Mouse (Mus musculus) lung, postnatal 0 days (tissue): ENCODE measurements at regions not wholly inside any gene's neighbourhood (a gene's known extent, or its start where the extent isn't known, plus 50 kb on each side); places are given as distances from the start of the nearest gene placed in this dataset.

Experiments
- ATAC-seq: fragments of 200-750 bp; cut with Nextera tagmentation; 2 replicates; pipeline ENCODE4 v1.8.0; 2017; ENCODE audit warnings: moderate library complexity
- DNase-seq: peaks from one replicate; pipeline ENCODE4 v3.0.0-alpha.2; 2016; ENCODE audit warnings: low spot score
- H3K27ac ChIP-seq: fragments of 300-500 bp; sonication (generic); 2 replicates; pipeline ENCODE4 v1.5.1; 2014; ENCODE audit warnings: antibody characterized with exemption, mild to moderate bottlenecking, low read length, mixed read lengths
- H3K27me3 ChIP-seq: fragments of 300-500 bp; sonication (generic); replicated peaks from 2 replicates; pipeline ENCODE4 v1.6.1; 2014; ENCODE audit warnings: low read length, mixed read lengths; ENCODE audit not compliant: insufficient read depth
- H3K36me3 ChIP-seq: fragments of 300-500 bp; sonication (generic); 2 replicates; pipeline ENCODE4 v1.6.1; 2014; ENCODE audit warnings: low read length, mixed read lengths; ENCODE audit not compliant: insufficient read depth
- H3K4me1 ChIP-seq: fragments of 300-500 bp; sonication (generic); 2 replicates; pipeline ENCODE4 v1.6.1; 2014; ENCODE audit warnings: antibody characterized with exemption, low read depth, low read length, mixed read lengths; ENCODE audit not compliant: insufficient read depth
- H3K4me2 ChIP-seq: fragments of 300-500 bp; sonication (generic); replicated peaks from 2 replicates; pipeline ENCODE4 v1.6.1; 2014; ENCODE audit warnings: low read depth, mild to moderate bottlenecking, low read length, moderate library complexity, mixed read lengths
- H3K4me3 ChIP-seq: fragments of 300-500 bp; sonication (generic); 2 replicates; pipeline ENCODE4 v1.5.1; 2014; ENCODE audit warnings: low read depth, low read length
- H3K9ac ChIP-seq: fragments of 300-500 bp; sonication (generic); replicated peaks from 2 replicates; pipeline ENCODE4 v1.6.1; 2014; ENCODE audit warnings: low read depth, mild to moderate bottlenecking
- H3K9me3 ChIP-seq: fragments of 300-500 bp; sonication (generic); 2 replicates; pipeline ENCODE4 v1.6.1; 2016; ENCODE audit warnings: low read length, mixed read lengths
- CTCF ChIP-seq: IDR thresholded peaks from 2 replicates; pipeline ENCODE4 v1.5.1; 2016; ENCODE audit warnings: antibody characterized with exemption, mild to moderate bottlenecking
- EP300 ChIP-seq: IDR thresholded peaks from 2 replicates; pipeline ENCODE4 v1.6.1; 2016; ENCODE audit warnings: antibody characterized with exemption, mild to moderate bottlenecking, control low read depth
- WGBS: fragments of 180-500 bp; shearing (Covaris S2); extraction: QIAGEN DNeasy Blood & Tissue Kit; methylation state at CpG from one replicate; pipeline ENCODE4 v1.1.7; 2014; 5-methylcytosine and 5-hydroxymethylcytosine counted together

GRCm38 (mm10) chr8:127771781-127772180 is 586.6 kb upstream of the Nrp1 start:
- TF ChIP-seq CTCF = no peak
- TF ChIP-seq EP300 = no peak

GRCm38 (mm10) chr8:127772415-127772814 is 586.0 kb upstream of the Nrp1 start:
- H3K9me3 ChIP-seq = no peaks in the 10 kb centered on the region
- DNase-seq = no peak
- H3K36me3 ChIP-seq = no peaks in the 10 kb centered on the region
- no peak overlapping the region for H3K4me3 ChIP-seq
- H3K9ac ChIP-seq = no peak overlapping the region
- no peak for TF ChIP-seq EP300
- no peak for TF ChIP-seq CTCF
- no peak overlapping the region for H3K27ac ChIP-seq
- WGBS = 89% methylated on average over 3 of the region's 3 CpGs
- no peaks in the 10 kb centered on the region for H3K4me1 ChIP-seq
- no peak overlapping the region for H3K4me2 ChIP-seq
- no peaks in the 10 kb centered on the region for H3K27me3 ChIP-seq
- no peak for ATAC-seq

More at GRCm38 (mm10) chr8:127771781-127772180, 586.6 kb upstream of the Nrp1 start:
- Histone ChIP-seq H3K9me3 (no peaks in the 10 kb centered on the region), H3K4me3 (no peak overlapping the region), H3K36me3 (no peaks in the 10 kb centered on the region), H3K27me3 (no peaks in the 10 kb centered on the region), H3K4me2 (no peak overlapping the region), H3K9ac (no peak overlapping the region), H3K4me1 (no peaks in the 10 kb centered on the region), H3K27ac (no peak overlapping the region)
- ATAC-seq = no peak
- WGBS = 65% methylated on average over 1 of the region's 1 CpGs
- no peak for DNase-seq

- WGBS = 81% methylated on average over 2 of the region's 2 CpGs
- no peaks in the 10 kb centered on the region for H3K27me3 ChIP-seq
- no peaks in the 10 kb centered on the region for H3K9me3 ChIP-seq
- no peaks in the 10 kb centered on the region for H3K4me1 ChIP-seq
- DNase-seq (no peak), ATAC-seq (no peak)
- no peak overlapping the region for H3K27ac ChIP-seq
- H3K9ac ChIP-seq = no peak overlapping the region
- H3K36me3 ChIP-seq = no peaks in the 10 kb centered on the region
- no peak for TF ChIP-seq CTCF
- no peak overlapping the region for H3K4me2 ChIP-seq
- H3K4me3 ChIP-seq = no peak overlapping the region
Measured at GRCm38 (mm10) chr8:127772917-127773316, 585.5 kb upstream of the Nrp1 start.

- Histone ChIP-seq H3K9ac (no peak overlapping the region), H3K9me3 (no peaks in the 10 kb centered on the region), H3K27me3 (no peaks in the 10 kb centered on the region), H3K4me2 (no peak overlapping the region), H3K36me3 (no peaks in the 10 kb centered on the region), H3K27ac (no peak overlapping the region), H3K4me3 (no peak overlapping the region), H3K4me1 (no peaks in the 10 kb centered on the region)
- DNase-seq (peak; percentile 36), ATAC-seq (no peak)
- WGBS = 75% methylated on average over 9 of the region's 9 CpGs
- TF ChIP-seq CTCF (no peak), EP300 (no peak)
Measured at GRCm38 (mm10) chr8:127774642-127775041, 583.8 kb upstream of the Nrp1 start.

GRCm38 (mm10) chr8:127775160-127775559 is 583.2 kb upstream of the Nrp1 start:
- no peak overlapping the region for H3K27ac ChIP-seq
- no peaks in the 10 kb centered on the region for H3K9me3 ChIP-seq
- DNase-seq (no peak), ATAC-seq (no peak)
- no peak overlapping the region for H3K9ac ChIP-seq
- H3K4me1 ChIP-seq = no peaks in the 10 kb centered on the region
- H3K4me3 ChIP-seq = no peak overlapping the region
- TF ChIP-seq CTCF (no peak), EP300 (no peak)
- no peak overlapping the region for H3K4me2 ChIP-seq
- WGBS = 29% methylated on average over 1 of the region's 1 CpGs
- no peaks in the 10 kb centered on the region for H3K36me3 ChIP-seq
- H3K27me3 ChIP-seq = no peaks in the 10 kb centered on the region

GRCm38 (mm10) chr8:127775747-127776146 is 582.7 kb upstream of the Nrp1 start:
- no peak overlapping the region for H3K4me3 ChIP-seq
- TF ChIP-seq EP300 (no peak), CTCF (no peak)
- no peaks in the 10 kb centered on the region for H3K36me3 ChIP-seq
- H3K9ac ChIP-seq = no peak overlapping the region
- no peaks in the 10 kb centered on the region for H3K9me3 ChIP-seq
- H3K27ac ChIP-seq = no peak overlapping the region
- H3K27me3 ChIP-seq = no peaks in the 10 kb centered on the region
- H3K4me1 ChIP-seq = no peaks in the 10 kb centered on the region
- WGBS = 57% methylated on average over 7 of the region's 7 CpGs
- DNase-seq (no peak), ATAC-seq (no peak)
- H3K4me2 ChIP-seq = no peak overlapping the region

- H3K4me1 ChIP-seq = no peaks in the 10 kb centered on the region
- WGBS = 58% methylated on average over 4 of the region's 4 CpGs
Measured at GRCm38 (mm10) chr8:127778352-127779020, 579.9 kb upstream of the Nrp1 start.

More at GRCm38 (mm10) chr8:127778352-127779020, 579.9 kb upstream of the Nrp1 start:
- H3K27ac ChIP-seq = no peak overlapping the region
- no peak for DNase-seq
- TF ChIP-seq CTCF (no peak), EP300 (no peak)
- H3K4me3 ChIP-seq = no peak overlapping the region
- H3K27me3 ChIP-seq = no peaks in the 10 kb centered on the region
- no peak overlapping the region for H3K4me2 ChIP-seq
- ATAC-seq = no peak
- H3K36me3 ChIP-seq = no peaks in the 10 kb centered on the region
- H3K9me3 ChIP-seq = no peaks in the 10 kb centered on the region
- H3K9ac ChIP-seq = no peak overlapping the region
